Mouse (Mus musculus) adrenal gland, adult 8-10 months (tissue): ENCODE data around the gene Psors1c2. TPM values are rescaled to one million over a fixed set of nuclear protein-coding genes. Genes with fewer than 3 reads are reported as not detected.

ENCODE experiments used
- DNase-seq: peaks from one replicate; pipeline ENCODE4 v3.0.0; 2022
- total RNA-seq, 4 experiments: library from RNA; stranded (reverse); gene quantifications; 2 replicates each; pipeline ENCODE4 v1.2.4; 2022

Gene Psors1c2
- total RNA-seq, 4 experiments from 2014 or later: not detected

- no peak for DNase-seq
These were observed 25.2 kb downstream of the Psors1c2 start for GRCm38 (mm10) chr17:35558216-35558615.

DNA sequence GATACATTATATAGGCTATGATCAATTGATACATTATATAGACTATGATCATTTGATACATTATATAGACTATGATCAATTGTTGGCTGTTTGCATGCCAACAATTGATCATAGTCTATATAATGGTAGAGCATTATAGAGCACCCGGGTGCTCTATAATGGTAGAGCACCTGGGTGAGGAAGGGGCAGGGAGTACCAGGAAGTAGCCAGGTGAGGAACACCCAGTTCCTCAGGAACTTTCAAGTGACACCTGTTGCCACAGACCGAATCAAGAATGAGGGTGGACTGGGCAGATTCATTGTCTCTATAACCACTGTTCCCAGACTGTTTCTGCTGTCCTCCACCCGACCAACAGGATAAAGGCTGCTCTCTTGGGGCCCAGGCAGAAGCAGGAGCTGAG lies 34.1 kb downstream of the Psors1c2 start, which contains the start of gene 2300002M23Rik:
Gene 2300002M23Rik (plus strand): TSS at position 301 of the 400 bp plus-strand sequence.
- DNase-seq: no peak

DNA sequence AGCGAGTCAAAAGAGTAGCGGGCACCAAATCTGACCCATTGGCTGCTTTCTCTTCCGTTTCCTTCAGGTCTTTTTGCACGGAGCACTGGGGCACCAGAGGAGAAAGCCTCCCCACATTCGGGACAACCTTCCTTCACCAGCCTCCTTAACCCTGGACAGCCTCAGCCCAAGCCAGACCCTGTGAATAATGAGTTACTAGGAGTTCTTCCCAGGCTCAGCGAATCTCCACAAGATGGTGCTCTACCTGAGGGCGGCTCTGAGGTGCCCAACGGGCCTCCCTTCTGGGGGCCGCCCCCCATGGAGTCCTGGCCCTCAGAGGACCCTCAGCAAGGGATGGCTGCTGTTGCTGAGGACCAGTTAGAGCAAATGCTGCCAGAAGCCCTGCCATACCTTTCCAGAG lies 34.8 kb downstream of the Psors1c2 start:
- no peak for DNase-seq

GRCm38 (mm10) chr17:35569091-35569944 lies 36.3 kb downstream of the Psors1c2 start:
- DNase-seq: no peak

DNA sequence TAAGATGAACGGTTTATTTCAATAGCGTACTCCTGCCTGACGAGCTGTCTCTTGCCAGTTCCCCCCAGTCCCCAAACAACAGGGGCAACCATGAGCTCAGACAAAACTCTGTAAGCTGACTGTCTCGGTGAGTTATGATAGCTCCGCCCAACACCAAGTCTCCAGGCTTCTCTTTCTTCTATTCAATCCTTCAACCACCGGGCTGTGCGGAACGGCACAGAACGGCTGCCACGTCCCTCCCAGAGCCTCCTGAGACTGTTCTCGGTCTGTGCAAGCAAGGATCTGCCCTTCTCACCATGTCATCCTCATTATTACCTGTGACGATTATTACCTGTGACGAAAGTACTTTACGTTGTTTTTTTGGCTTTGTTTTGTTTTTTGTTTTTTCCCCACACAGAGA lies 37.8 kb downstream of the Psors1c2 start:
- no peak for DNase-seq

GRCm38 (mm10) chr17:35571477-35571876 lies 38.5 kb downstream of the Psors1c2 start:
- DNase-seq: no peak

GRCm38 (mm10) chr17:35578211-35578610 lies 45.2 kb downstream of the Psors1c2 start:
- DNase-seq: peak; percentile 33

- DNase-seq: no peak
These were observed 49.9 kb downstream of the Psors1c2 start for GRCm38 (mm10) chr17:35582900-35583299.

Other genes with a start within 250 kb of the Psors1c2 start
- 1 to 10 TPM; 3.6 to 5.8 (median 4.6) TPM for gene H2-Q1, start 212.8 kb upstream of the Psors1c2 start, total RNA-seq
- 1 to 10 TPM; 1.7 to 2.7 (median 2.3) TPM for gene H2-Q2, start 191.0 kb upstream of the Psors1c2 start, total RNA-seq
- gene H2-Q4, start 153.6 kb upstream of the Psors1c2 start, total RNA-seq: 10 to 100 TPM; 26.9 to 46.7 (median 37.7) TPM
- 10 to 100 TPM in 2 of 4 experiments, 1 to 10 TPM in 2; 7.6 to 16.7 (median 11.1) TPM for gene H2-Q6, start 108.4 kb upstream of the Psors1c2 start, total RNA-seq
- gene H2-Q7, start 94.0 kb upstream of the Psors1c2 start, total RNA-seq: 10 to 100 TPM in 2 of 4 experiments, 1 to 10 TPM in 2; 7.6 to 11.5 (median 9.8) TPM
- gene H2-Q10, start 63.1 kb upstream of the Psors1c2 start, total RNA-seq: 1 to 10 TPM; 1.9 to 7.9 (median 3.7) TPM
- under 1 TPM in 3 of 4 experiments, not detected in 1; 0.21 to 0.34 (median 0.23) TPM for gene Pou5f1, start 27.2 kb upstream of the Psors1c2 start, total RNA-seq
- gene Tcf19, start 16.4 kb upstream of the Psors1c2 start, total RNA-seq: 1 to 10 TPM; 3.5 to 6.7 (median 4.8) TPM
- gene Cchcr1, start 16.1 kb upstream of the Psors1c2 start, total RNA-seq: 10 to 100 TPM in 3 of 4 experiments, 1 to 10 TPM in 1; 5.9 to 13.9 (median 12.9) TPM
- 10 to 100 TPM in 1 of 4 experiments, 1 to 10 TPM in 2, under 1 TPM in 1; 0.17 to 12.1 (median 3.0) TPM for gene Cdsn, start 18.9 kb downstream of the Psors1c2 start, total RNA-seq
- not detected for gene 2300002M23Rik, start 34.2 kb downstream of the Psors1c2 start, total RNA-seq
- not detected for gene Sfta2, start 68.3 kb downstream of the Psors1c2 start, total RNA-seq
- gene Gm9573, start 93.4 kb downstream of the Psors1c2 start, total RNA-seq: not detected
- not detected for gene Mucl3, start 110.5 kb downstream of the Psors1c2 start, total RNA-seq
- 10 to 100 TPM; 30.9 to 60.3 (median 45.3) TPM for gene Vars2, start 134.4 kb downstream of the Psors1c2 start, total RNA-seq
- gene Gtf2h4, start 140.5 kb downstream of the Psors1c2 start, total RNA-seq: 10 to 100 TPM; 23.5 to 30.6 (median 24.6) TPM
- gene Ddr1, start 171.4 kb downstream of the Psors1c2 start, total RNA-seq: 10 to 100 TPM; 40.1 to 81.5 (median 56.4) TPM